Mouse (Mus musculus): ENCODE data around the gene Celsr2. TPM values are rescaled to one million over a fixed set of nuclear protein-coding genes. Genes with fewer than 3 reads are reported as not detected.

Celsr2 gene
- polyA plus RNA-seq, 1 experiment from 2014 or later: 75.2 TPM

DNA sequence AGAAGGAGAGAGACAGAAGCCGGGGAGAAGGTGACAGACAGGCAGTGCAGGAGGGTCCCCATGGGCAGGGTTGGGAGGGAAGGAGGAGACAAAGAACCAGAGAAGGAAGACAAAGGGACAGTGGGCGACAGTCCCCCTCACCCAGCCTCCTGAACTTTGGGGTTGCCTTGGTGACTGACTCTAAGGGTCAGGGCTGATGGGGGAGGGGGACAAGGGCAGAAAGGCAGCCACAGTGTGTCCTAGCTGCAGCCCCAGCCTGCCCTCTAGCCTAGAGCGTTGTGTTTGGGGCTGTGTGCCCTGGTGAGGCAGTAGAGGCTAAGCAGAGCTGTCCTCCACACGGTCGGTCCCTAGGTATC is 5.0 kb downstream of the Celsr2 start:
- WGBS: 12% methylated on average over 5 of the region's 5 CpGs

DNA sequence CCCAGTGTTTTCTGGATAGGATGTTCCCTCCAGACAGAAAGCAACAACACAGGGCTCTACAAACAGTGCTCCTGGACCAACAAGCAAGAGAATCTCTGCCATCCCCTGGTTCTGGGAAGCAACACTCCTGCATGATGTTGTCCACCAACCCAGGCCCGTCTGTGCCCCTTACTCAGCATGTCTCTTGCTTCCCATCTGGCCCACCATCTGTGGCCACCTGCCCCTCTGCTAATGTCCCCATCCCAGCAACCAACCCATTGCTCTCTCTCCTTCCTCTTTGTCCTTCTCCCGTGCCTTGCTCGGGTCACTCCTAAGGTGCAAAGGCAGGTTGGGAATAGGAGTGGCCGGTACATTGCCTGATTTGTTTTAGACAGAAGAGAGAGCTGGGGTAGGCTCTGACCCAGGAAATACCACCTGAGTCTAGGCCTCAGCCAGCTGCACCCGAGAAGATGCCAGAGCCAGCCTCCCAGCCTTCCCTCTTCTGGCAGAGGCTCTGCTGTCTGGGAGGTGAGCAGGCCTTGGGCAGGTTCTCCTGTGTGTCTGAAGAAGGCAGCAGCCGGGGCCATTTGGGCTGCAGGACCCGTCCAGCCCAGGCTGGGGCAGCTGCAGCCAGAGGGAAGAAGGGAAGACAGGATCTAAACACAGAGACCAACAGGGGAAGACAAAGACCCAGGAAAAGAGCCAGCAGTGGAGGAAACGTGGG is 5.5 kb downstream of the Celsr2 start:
- Histone ChIP-seq H3K36me3 (peaks cover 73% of the 10 kb centered on the region), H3K27ac (peak overlapping the region; percentile 99), H3K27me3 (no peaks in the 10 kb centered on the region), H3K4me3 (peak overlapping the region; percentile 38), H3K9me3 (replicated peaks) (peaks cover 5% of the 10 kb centered on the region; the same call in 1 of the 2 replicates), H3K4me2 (replicated peaks) (peak overlapping the region; percentile 70), H3K4me1 (peaks cover 92% of the 10 kb centered on the region), H3K9ac (peak overlapping the region; percentile 77)
- WGBS: 24% methylated on average over 8 of the region's 8 CpGs
- ATAC-seq (ENCODE audit: low FRiP score): peak; percentile 0; the same call in 1 of the 2 replicates

More for the DNA sequence above, 5.0 kb downstream of the Celsr2 start:
- Histone ChIP-seq H3K27ac (peak overlapping the region; percentile 99), H3K4me2 (replicated peaks) (peak overlapping the region; percentile 70), H3K36me3 (peaks cover 70% of the 10 kb centered on the region), H3K4me3 (peak overlapping the region; percentile 38), H3K9me3 (replicated peaks) (peaks cover 5% of the 10 kb centered on the region; the same call in 1 of the 2 replicates), H3K9ac (peak overlapping the region; percentile 77), H3K27me3 (no peaks in the 10 kb centered on the region), H3K4me1 (peaks cover 92% of the 10 kb centered on the region)
- peak; percentile 47 for ATAC-seq (ENCODE audit: low FRiP score)

DNA sequence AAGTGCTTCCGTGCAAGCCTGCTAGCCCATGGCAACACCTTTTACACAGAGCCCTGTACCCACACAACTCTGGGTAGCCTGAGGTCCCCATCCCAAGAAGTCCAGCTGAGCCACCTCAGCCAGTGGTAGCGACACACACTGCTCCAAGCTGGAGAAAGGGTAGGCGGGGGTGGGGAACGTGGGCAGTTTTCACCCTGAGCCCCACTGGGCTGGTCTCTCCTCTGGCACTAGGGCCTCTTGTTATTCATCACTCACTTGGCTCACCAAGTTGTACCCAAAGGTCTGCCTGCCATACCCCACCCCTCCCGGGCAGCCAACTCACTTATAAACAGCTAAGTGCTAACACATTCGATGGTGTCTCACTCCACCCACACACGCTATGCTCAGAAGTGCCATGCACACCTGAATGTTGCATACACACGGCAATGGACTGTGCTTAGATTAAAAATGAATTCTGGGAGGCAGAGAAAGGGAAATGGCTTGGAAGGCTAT is 6.8 kb downstream of the Celsr2 start:
- no peaks in the 10 kb centered on the region for H3K27me3 ChIP-seq
- no peak for ATAC-seq (ENCODE audit: low FRiP score)
- no peak overlapping the region for H3K4me3 ChIP-seq
- peak overlapping the region; percentile 48; the same call in 1 of the 2 replicates for H3K27ac ChIP-seq
- peak overlapping the region; percentile 70 for H3K4me2 ChIP-seq (replicated peaks)
- H3K9ac ChIP-seq: 0 out of 2 replicates have a peak overlapping the region, but pooled peaks have one; percentile 41
- H3K36me3 ChIP-seq: peaks cover 73% of the 10 kb centered on the region
- peaks cover 5% of the 10 kb centered on the region; the same call in 1 of the 2 replicates for H3K9me3 ChIP-seq (replicated peaks)
- 84% methylated on average over 8 of the region's 8 CpGs for WGBS
- H3K4me1 ChIP-seq: peaks cover 90% of the 10 kb centered on the region

DNA sequence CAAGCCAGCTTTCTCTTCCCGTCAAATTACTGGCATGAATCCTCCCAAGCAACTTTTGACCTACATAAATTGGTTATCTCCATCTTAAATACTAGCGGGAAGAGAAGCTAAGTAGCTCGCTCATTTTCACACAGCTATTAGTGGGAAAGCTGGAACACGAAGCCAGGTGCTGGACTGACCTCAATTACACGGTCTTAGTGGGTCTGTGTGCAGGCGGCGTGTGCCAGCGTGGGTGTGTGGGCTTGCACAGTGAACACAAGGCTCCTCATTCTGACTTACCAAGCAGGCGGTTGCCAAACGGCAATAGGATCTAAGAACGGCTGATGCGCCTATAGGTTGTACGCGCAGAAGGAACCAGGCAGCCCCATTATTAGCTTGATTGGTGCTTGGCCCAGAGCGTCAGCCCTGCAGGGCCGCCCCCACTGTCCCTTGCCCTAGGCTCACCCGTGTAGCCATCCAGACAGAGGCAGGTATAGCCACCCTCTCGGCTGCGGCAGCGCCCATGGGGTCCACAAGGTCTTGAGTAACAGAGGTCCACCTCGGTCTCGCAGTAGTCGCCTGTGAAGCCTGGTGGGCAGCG is 9.0 kb downstream of the Celsr2 start:
- Histone ChIP-seq H3K27ac (peak overlapping the region; percentile 87), H3K4me2 (replicated peaks) (peak overlapping the region; percentile 27; the same call in 1 of the 2 replicates), H3K36me3 (peaks cover 75% of the 10 kb centered on the region)

DNA sequence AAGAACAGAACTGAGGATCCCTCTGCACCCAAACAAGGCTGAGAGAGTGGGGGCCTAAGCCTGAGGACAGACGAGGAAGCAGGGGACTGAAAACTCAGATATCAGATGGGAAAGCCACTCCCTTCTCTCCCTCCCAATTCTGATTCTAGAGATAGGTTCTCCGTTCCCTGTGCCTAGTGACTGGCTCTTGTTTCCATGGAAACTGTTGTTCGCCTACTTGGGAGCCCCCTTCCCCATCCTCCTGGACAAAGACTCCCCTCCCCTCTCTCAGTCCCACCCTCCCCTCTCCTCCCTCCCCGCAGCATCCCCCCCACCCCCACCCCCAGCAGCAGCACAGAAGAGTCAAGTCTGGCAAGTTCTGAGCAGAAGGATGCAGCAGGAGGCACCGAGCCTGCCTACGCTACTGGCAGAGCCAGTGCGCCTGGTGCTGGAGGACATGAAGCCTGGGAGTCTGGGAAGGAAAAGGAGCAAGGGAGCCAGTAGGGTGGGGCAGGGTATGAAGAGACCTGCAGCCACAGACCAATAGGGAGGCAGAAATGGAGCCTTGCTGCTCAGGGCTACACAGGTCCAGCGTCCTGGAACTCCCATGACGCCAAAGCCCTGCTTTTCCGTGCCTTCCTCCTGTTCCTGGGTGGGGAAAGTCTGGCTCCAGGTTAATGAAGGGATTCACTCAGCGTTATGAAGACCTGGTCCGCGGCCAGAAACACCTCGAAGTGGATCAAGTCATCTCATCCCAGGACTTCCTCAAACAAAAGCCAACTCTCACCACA is 9.6 kb downstream of the Celsr2 start:
- Histone ChIP-seq H3K27ac (peak overlapping the region; percentile 87), H3K4me1 (peaks cover 77% of the 10 kb centered on the region)
- WGBS: 24% methylated on average over 14 of the region's 14 CpGs

More for the DNA sequence above, 9.0 kb downstream of the Celsr2 start:
- Histone ChIP-seq H3K9me3 (replicated peaks) (no peaks in the 10 kb centered on the region), H3K9ac (peak overlapping the region; percentile 51), H3K4me1 (peaks cover 84% of the 10 kb centered on the region), H3K27me3 (no peaks in the 10 kb centered on the region), H3K4me3 (no peak overlapping the region)
- no peak for ATAC-seq (ENCODE audit: low FRiP score)
- WGBS: 76% methylated on average over 24 of the region's 24 CpGs

DNA sequence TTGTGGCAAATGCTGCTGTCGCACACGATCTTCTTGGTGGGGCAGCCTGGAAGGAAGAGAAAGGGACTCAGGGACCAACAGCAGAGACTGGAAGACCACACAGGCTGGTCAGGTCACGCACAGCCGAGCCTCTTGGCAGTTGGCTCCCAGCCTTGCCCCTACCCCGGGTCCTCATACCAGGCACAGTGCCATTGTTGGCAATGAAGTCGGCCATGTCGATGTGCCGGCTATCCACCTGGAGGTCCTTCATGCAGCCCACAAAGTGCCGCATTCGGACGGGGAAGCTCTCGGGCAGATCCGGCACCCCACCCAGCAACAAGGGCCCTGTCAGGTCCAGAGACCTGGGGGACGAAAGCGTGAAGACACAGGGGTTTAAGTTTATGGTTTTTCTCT is 12.8 kb downstream of the Celsr2 start:
- Histone ChIP-seq H3K36me3 (peaks cover 93% of the 10 kb centered on the region), H3K4me1 (peaks cover 49% of the 10 kb centered on the region), H3K9ac (peak overlapping the region; percentile 27; the same call in 1 of the 2 replicates), H3K27me3 (no peaks in the 10 kb centered on the region), H3K27ac (peak overlapping the region; percentile 62), H3K4me2 (replicated peaks) (no peak overlapping the region), H3K9me3 (replicated peaks) (no peaks in the 10 kb centered on the region), H3K4me3 (no peak overlapping the region)
- no peak for ATAC-seq (ENCODE audit: low FRiP score)
- 83% methylated on average over 15 of the region's 15 CpGs for WGBS

More for the DNA sequence above, 9.6 kb downstream of the Celsr2 start:
- ATAC-seq (ENCODE audit: low FRiP score): peak; percentile 36
- peak overlapping the region; percentile 51 for H3K9ac ChIP-seq
- no peak overlapping the region for H3K4me3 ChIP-seq
- H3K4me2 ChIP-seq (replicated peaks): peak overlapping the region; percentile 27
- H3K9me3 ChIP-seq (replicated peaks): no peaks in the 10 kb centered on the region
- peaks cover 81% of the 10 kb centered on the region for H3K36me3 ChIP-seq
- no peaks in the 10 kb centered on the region for H3K27me3 ChIP-seq

DNA sequence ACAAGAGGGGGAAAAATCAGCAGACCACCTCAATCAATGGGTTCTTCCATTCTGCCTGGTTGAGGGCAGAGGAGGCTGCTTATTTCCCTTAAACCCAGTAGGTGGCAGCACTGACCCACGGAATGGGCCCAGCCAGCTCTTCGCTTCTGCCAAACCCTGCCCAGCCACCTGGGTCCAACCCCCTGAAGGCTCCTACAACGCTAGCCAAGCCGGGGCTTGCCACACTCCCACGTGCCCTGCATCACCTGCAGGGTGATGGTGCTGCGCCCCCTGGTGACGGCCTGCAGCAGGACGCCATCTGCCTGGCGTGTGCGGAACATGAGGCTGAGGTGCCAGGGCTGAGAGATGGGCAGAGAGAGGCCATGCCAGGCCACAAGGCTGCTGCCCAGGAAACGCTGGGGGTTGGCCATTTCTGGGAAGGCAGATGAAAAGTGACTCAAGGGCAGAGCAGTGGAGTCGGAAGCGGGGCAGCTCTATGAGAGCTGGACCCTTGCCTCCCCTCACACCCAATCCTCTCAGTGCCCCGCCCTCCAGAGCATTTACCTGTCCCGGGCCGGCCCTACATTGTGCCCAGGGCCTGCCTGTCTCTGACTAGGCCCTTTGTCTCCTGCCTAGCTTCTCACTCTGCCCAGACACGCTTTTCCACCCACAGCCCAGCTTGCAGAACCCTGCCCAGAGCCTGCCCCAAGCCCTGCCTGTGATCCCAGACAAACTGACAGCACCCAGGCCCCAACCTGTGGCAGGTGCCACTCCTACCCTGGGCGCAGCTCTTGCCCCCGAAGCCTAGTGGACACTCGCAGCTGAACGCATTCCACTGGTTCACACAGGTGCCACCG is 13.4 kb downstream of the Celsr2 start:
- Histone ChIP-seq H3K4me3 (0 out of 2 replicates have a peak overlapping the region, but pooled peaks have one; percentile 6), H3K4me2 (replicated peaks) (peak overlapping the region; percentile 36), H3K9ac (peak overlapping the region; percentile 27; the same call in 1 of the 2 replicates)

DNA sequence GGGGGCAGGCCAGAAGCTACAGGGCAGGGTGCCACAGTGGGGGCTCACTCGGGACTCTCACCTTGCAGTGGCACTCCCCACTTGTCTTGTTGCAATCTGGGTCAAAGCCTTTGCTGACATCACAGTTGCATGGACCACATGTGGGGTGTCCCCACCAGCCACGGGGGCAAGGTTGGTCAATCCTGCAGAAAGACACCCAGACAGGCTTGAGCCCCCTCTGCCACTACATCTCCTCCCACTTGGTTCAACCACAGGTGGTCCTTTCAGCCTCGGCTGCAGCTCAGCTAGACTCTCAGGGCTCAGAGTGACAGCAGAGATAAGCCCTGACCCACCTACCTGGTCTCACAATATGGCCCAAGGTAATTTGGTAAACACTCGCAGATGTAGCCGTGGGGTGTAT is 14.9 kb downstream of the Celsr2 start:
- ATAC-seq (ENCODE audit: low FRiP score): no peak
- Histone ChIP-seq H3K9ac (no peak overlapping the region), H3K4me3 (no peak overlapping the region), H3K36me3 (peaks cover 96% of the 10 kb centered on the region), H3K9me3 (replicated peaks) (no peaks in the 10 kb centered on the region), H3K4me2 (replicated peaks) (no peak overlapping the region), H3K27me3 (no peaks in the 10 kb centered on the region), H3K4me1 (peaks cover 31% of the 10 kb centered on the region), H3K27ac (no peak overlapping the region)
- 81% methylated on average over 5 of the region's 5 CpGs for WGBS

More for the DNA sequence above, 13.4 kb downstream of the Celsr2 start:
- peaks cover 44% of the 10 kb centered on the region for H3K4me1 ChIP-seq
- ATAC-seq (ENCODE audit: low FRiP score): peak; percentile 77
- H3K27me3 ChIP-seq: no peaks in the 10 kb centered on the region
- peak overlapping the region; percentile 62 for H3K27ac ChIP-seq
- H3K9me3 ChIP-seq (replicated peaks): no peaks in the 10 kb centered on the region
- WGBS: 37% methylated on average over 22 of the region's 22 CpGs
- H3K36me3 ChIP-seq: peaks cover 93% of the 10 kb centered on the region

DNA sequence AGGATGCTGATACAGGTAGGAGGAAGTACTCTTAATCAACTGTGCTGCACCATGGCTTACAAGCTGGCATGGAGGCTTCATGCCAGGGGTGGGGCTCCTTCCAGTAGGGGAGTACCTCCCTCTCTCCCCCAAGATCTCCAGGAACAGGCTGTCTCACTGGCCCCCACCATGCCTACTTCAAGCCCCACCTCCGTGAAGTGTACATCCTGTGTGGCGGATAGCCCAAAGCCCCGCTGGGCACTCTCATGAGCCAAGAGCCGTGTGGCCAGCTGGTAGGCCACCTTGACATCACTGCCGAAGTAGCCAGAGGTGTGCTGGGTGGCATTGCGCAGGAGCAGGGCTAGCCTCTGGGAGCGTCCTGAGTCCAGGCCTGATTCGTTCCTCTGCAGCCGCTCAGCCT is 17.1 kb downstream of the Celsr2 start:
- WGBS: 92% methylated on average over 9 of the region's 9 CpGs
- H3K36me3 ChIP-seq: peaks cover 98% of the 10 kb centered on the region
- no peak overlapping the region for H3K9ac ChIP-seq
- no peak overlapping the region for H3K4me3 ChIP-seq
- no peak for ATAC-seq (ENCODE audit: low FRiP score)
- no peak overlapping the region for H3K27ac ChIP-seq
- no peaks in the 10 kb centered on the region for H3K9me3 ChIP-seq (replicated peaks)
- H3K4me1 ChIP-seq: peaks cover 28% of the 10 kb centered on the region
- no peaks in the 10 kb centered on the region for H3K27me3 ChIP-seq
- no peak overlapping the region for H3K4me2 ChIP-seq (replicated peaks)

DNA sequence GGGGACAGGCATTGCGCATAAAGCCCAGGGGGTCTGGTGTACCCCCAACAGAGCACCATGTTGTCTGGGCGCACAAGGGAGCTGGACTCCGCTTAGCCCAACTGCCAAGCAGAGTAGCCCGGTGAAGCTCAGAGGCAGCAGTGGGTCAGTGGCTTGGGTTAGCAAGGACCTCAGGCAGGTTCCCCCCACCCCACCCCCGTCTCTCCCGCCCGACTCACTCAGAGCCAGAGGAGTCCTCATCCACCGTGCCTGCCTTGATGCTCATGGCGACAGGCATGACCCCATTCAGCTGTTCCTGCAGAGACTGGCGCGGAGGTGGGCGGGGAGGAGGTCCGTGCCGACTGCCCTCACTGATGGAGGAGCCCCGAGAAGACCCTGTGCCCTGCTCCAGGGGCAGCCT is 22.6 kb downstream of the Celsr2 start:
- Histone ChIP-seq H3K36me3 (peaks cover 64% of the 10 kb centered on the region), H3K9me3 (replicated peaks) (no peaks in the 10 kb centered on the region), H3K4me3 (no peak overlapping the region), H3K27ac (no peak overlapping the region), H3K9ac (no peak overlapping the region), H3K4me2 (replicated peaks) (no peak overlapping the region), H3K4me1 (peaks cover 34% of the 10 kb centered on the region), H3K27me3 (no peaks in the 10 kb centered on the region)
- WGBS: 37% methylated on average over 15 of the region's 15 CpGs
- no peak for ATAC-seq (ENCODE audit: low FRiP score)

DNA sequence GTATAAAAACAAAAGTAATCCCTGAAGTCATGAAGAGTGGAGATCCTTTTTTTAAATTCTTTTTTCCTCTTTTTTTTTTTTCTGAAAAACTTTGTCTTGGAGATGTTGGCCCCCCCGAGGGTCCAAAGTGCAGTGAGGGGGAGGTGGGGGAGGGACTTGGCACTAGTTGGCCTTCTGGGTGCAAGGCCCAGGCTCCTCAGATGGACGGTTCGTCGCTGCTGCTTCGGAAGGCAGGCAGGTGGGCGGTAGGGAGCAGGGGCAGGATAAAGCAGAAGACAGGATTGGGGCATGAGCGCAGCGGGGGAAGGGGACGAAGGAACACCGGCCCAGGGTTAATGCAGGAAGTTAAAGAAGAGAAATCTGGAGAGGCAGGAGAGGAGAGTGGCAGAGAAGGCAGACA is 23.1 kb downstream of the Celsr2 start:
- H3K4me3 ChIP-seq: no peak overlapping the region
- H3K4me2 ChIP-seq (replicated peaks): no peak overlapping the region
- H3K27me3 ChIP-seq: no peaks in the 10 kb centered on the region
- no peak for ATAC-seq (ENCODE audit: low FRiP score)
- peaks cover 59% of the 10 kb centered on the region for H3K36me3 ChIP-seq
- H3K9ac ChIP-seq: no peak overlapping the region
- H3K27ac ChIP-seq: no peak overlapping the region
- no peaks in the 10 kb centered on the region for H3K9me3 ChIP-seq (replicated peaks)
- peaks cover 34% of the 10 kb centered on the region for H3K4me1 ChIP-seq
- WGBS: 20% methylated on average over 10 of the region's 10 CpGs

Data from hindbrain, embryonic 12.5 days (tissue).